Mouse (Mus musculus) thymus, postnatal 4 days (tissue): Measurements from ENCODE around the gene Ptpra.

ENCODE experiments used
- DNase-seq: peaks from one replicate; pipeline ENCODE4 v3.0.0; 2021

The Ptpra gene

DNA sequence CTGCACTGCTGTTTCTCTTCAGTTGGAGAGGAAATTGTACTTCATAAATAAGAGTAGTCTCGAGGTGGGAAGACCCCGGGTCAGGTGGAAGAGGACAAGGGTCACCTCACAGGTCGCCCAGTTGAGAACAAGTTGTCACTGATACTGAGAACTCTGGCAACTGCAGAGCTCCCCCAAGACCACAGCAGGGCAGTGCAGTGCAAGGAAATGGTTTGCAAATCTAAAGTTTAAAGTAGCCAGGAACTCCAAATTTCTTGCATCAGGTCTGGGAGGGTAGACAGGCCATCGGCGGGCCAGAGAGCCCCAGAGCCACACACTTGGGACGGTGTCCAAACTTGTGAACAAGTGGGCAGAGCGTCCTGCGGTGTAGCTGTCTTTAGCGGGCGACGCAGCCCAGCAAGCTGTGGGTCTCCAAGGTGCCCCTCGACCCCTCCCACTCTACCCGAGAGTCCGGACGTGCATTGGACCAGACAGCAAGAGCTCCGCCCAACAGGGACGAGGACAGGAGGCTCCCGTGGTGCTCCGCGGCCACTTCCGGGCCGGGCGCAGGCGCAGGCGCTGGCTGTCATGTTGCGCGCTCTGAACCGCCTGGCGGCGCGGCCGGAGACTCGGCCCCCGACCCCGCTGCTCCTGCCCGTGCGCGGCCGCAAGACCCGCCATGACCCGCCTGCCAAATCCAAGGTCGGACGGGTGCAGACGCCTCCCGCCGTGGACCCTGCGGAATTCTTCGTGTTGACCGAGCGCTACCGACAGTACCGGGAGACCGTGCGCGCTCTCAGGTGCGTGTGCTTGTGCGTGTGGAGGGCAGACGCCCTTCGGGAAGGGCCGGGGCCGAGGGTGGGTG lies 113.4 kb downstream of the Ptpra start, which contains the start of gene Mrps26:
TSS of gene Mrps26 (plus strand) at position 531 of the 844 bp plus-strand sequence.
- peak; percentile 91 for DNase-seq

DNA sequence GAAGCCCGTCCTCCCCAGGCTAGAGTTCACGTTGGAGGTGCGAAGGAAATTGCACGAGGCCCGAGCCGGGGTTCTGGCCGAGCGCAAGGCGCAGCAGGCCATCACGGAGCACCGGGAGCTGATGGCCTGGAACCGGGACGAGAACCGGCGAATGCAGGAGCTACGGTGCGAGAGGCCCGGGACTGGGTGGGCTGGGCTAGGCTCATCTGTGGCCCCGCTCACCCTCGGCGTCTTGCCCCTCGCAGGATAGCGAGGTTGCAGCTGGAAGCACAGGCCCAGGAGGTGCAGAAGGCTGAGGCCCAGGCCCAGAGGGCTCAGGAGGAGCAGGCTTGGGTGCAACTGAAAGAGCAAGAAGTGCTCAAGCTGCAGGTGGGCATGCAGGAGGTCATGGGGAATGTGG lies 114.0 kb downstream of the Ptpra start:
- no peak for DNase-seq

DNA sequence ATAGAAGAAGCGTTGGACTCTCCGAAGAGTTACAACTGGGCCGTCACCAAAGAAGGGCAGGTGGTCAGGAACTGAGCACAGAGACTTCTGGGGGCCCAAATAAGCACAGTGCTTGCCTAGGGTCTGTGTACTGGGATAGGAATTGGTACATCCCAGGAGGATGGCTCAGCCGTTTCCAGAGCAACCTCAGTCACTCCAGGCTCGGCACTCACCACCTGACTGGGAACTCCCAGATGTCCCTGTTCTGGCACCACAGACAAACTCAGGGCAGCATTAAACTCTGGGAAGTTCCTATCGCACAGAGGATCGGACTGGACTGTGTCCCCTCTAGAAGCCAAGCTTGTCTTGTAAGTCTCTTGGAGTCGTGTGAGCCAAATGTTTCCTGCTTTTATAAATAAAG lies 114.9 kb downstream of the Ptpra start:
- DNase-seq, result no peak

DNA sequence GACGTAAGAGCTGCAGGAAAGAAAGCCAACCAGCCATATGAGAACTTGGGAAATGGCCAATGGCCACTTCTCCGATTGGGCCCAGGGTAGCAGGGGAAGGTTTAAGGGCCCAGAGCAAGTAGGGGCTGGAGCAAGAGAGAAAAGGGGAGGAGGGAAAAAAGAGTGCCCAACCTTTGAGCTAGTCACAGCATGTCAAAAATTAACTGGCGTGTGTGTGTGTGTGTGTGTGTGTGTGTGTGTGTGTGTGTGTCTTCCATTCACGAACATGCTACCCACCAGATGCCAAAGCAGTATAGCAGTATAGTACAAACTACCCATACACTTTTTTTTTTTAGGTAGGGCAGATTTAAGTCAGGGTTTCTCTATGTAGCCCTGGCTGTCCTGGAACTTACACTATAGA lies 118.8 kb downstream of the Ptpra start:
- no peak for DNase-seq

DNA sequence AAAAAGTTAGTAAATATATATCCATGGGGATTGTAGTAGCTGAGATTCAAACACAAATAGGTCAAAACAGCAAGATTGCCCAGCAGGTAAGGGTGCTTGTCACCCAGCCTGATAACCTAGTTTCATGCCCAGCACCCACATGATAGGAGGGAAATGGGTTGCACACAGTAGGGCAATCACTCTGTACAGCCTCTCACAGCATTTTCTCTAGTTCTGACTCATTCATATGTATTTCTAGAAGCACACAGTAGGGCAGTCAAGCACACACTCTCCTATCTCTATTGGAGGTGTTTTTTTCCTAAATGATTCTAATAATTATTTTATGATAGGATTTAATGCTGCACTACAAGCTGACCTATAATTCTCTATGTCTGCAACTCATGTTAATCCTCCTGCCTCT lies 119.8 kb downstream of the Ptpra start:
- DNase-seq, result no peak

DNA sequence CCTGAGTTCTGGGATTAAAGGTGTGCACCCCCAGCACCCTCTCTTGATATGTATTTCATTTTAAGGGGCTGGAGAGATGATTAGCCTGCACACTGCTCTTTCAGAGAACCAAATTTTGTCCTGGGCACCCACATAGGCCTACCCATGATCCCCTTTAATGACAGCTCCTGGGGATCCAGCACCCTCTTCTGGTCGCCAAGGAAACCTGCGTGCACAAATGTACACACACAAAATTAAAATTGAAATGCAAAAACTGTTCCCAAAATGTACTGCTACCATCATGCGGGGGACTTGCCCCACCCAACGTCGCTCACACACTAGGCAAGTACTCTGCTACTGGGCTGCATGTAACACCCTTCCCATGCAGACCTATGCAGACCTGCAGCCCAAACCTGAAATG lies 124.9 kb downstream of the Ptpra start:
- DNase-seq, result peak; percentile 30

DNA sequence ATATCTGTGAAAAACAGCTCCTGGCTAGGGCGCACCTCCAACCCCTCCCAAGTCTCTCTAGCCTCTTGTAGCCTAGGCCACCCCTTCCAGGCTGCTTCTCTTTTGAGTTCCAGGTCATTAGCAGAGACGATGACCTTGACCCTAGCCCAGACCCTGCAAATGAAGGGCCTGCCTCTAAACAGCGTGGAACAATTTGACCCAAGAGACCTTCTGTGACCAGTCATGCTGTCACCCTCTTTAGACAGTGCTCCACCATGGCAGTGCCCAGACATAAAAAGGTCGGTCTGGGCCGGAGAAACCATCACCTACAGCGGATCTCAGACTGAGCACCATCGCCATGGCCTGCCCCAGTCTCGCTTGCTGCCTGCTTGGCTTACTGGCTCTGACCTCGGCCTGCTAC lies 125.8 kb downstream of the Ptpra start, which contains the start of gene Oxt:
TSS of gene Oxt (plus strand) at position 301 of the 400 bp plus-strand sequence.
- no peak for DNase-seq

DNA sequence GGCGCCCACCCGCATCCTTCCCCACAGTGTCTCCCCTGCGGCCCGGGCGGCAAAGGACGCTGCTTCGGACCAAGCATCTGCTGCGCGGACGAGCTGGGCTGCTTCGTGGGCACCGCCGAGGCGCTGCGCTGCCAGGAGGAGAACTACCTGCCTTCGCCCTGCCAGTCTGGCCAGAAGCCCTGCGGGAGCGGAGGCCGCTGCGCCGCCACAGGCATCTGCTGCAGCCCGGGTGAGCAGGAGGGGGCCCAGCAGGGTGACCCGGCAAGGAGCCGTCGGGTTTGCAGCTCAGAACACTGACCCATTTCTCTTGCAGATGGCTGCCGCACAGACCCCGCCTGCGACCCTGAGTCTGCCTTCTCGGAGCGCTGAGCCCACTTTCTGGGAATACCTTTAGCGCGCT lies 126.5 kb downstream of the Ptpra start:
- DNase-seq, result peak; percentile 30

DNA sequence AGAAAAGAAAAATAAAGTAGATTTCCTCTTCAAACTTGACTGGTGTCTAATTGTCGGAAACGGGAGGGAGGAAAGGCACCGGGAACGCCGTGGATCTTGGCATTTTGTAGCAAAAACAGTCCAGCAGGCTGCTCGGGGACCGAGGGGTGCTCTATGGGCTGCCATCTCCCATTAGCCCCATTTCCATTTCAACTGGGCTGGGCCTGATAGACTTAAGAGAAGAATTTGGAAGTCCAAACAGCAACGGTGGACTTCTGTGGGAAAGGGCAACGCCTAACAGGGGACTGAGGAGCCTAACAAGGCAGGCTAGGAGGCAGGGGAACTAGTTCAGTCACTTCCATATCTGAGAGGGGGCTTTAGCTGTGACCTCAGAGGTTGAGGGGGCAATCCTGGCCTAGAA lies 126.9 kb downstream of the Ptpra start:
- DNase-seq, result no peak

DNA sequence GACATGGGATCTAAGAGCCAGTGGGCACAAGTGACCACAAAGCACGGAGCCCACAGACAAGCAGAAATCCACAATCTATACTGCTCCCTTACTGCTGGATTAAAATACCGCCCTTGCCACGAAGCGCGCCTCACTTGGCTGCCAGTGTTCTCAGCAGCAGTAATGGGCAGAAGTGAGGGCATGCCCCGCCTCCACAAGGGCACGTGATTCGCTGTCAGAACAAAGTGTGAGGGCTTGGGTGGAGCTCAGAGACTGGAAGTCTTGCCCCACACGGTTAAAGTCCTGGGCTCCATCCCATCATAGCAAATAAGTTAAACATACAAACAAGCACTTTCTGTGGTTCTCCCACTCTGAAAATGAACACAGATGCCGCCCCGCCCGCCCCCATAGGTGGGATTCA lies 127.6 kb downstream of the Ptpra start:
- peak; percentile 68 for DNase-seq

DNA sequence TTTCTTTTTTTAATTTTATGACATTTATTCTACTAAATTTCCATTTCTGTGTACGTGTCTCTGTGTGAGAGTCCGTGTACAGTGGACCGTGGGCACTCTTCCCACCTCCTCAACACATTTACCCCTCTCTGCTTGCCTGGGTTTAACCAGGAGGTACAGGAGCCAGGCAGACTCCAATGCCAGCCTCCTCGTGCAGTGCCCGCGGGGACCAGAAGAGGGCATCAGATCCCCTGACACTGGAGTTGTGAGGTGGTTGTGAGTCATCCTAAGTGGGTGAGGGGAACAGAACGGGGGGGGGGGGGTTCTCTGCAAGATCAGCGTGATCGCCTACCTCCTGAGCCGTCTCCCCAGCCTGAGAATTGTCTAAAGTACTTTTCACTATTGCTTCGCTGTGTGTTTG lies 128.1 kb downstream of the Ptpra start:
- peak; percentile 83 for DNase-seq

DNA sequence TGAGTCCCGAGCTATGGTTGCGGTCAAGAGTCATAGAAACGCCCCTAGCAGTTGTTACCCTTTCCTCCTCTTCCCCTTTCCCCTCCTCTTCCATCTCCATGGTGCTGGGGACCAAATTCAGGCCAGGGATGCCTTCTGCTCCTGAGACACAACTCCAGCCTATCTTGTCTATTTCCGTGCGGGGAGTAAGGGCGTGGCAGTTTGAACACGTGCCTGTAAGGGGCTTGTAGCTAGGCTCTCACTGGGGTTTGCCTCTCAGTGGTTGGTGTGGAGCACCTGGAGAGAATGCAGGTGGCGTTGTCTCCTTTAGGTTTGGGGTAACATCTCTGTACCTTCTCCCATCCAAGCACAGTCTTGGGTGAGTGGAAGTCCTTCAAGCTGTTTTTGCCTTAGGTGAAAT lies 129.7 kb downstream of the Ptpra start:
- no peak for DNase-seq

DNA sequence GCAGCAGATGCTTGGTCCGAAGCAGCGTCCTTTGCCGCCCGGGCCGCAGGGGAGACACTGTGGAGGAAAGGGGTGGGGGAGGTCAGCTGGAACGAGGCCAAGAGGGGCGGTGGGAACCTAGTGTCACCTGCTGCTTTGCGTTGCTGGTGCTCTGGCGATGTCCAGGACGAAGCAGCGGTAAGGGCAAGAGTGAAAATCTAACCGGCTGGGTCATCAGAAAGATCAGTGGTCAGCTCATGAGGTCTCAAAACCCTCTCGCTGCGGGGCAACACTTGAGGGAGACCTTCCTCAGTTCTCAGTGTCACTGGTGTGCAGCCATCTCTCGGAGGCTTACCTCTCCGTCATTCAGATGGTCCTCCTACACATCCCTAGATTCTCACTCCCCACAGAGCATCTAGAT lies 131.1 kb downstream of the Ptpra start:
- no peak for DNase-seq

DNA sequence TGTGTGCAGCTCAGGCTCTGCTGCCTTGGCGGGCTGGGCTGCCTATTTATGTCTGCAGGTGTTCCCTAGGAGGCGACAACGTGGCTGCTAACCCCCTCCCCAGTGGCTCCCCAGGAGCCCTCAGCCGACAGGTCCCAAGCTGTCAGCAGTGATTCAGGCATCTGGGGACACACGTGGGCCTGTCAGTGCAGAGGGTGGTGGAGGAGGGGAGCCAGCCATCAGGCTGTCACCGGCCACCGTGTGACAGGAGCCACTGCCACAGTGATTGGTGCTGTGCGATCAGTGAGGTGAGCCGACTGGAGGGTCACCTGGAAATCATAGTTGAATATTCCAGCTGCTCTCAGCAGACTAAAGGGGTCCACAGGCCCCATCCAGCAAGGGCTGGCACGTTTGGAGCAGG lies 132.5 kb downstream of the Ptpra start, which contains the start of gene Avp:
TSS of gene Avp (minus strand) at position 3 of the 400 bp plus-strand sequence.
- no peak for DNase-seq

DNA sequence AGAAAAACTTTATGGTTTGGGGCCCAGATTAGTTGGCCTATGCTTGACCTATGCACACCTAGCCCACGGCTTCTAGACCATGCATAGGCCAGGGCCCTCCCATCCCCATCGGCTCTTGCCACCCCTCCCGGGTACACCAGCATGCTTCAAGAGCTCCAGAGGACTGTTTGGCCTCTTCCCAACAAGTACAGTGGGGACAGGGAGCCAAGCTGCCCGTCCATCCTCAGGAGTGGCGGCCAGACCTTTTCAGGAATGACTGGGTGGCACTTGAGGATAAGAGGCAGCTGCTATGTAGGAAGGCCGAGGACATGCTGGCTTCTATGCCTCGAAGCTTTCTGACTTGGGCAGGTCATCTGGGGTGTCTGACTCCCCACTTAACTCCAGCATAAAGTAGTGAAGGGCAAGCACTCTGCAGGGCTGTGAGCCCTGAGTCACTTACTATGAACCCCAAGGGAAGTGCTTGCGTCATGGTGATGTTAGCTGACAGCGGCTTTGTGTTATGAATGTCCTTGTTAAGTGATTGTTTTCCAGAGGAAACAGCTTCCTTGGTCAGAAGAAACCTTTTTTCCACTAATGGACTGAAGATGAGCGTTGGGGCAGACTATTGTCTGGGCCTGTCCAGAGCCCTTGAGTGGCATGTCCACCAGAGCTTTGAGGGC lies 134.0 kb downstream of the Ptpra start:
- no peak for DNase-seq

DNA sequence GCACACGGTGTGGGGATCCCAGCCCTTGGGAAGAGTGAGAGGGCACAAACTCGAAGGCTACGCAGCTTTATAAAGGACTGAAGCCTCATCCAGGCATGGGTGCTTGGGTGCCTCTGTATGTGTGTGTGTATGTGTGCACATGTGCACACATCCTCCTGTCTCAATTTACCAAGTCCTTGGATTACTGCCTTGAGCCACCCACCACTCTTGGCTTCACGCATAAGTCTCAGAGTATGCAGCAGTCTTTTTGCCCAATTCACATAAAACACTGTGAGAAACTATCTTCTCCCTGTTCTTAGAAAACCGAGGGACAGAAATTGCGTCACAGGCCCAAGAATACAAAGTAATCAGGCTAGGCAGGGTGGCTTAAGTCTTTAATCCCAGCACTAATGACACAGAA lies 135.9 kb downstream of the Ptpra start:
- no peak for DNase-seq

DNA sequence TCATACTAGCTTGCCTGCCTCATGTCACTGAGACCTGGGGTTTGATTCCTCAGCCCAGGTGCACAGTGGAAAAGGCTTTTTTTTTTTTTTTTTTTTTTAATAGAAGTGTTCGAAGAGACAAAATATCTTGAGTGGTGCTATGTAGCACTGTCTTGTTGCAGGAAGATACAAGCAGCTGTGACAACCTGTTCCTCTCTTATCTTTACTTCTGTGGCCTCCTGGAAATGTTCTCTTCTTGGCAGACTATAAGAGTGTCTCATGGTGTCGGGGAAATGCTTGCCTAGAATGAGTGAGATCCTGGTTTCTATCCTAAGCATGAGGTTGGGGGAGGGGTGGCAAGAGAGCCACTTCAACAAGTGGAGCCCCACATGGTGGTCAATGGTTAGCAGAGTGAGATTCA lies 138.3 kb downstream of the Ptpra start:
- DNase-seq, result no peak

DNA sequence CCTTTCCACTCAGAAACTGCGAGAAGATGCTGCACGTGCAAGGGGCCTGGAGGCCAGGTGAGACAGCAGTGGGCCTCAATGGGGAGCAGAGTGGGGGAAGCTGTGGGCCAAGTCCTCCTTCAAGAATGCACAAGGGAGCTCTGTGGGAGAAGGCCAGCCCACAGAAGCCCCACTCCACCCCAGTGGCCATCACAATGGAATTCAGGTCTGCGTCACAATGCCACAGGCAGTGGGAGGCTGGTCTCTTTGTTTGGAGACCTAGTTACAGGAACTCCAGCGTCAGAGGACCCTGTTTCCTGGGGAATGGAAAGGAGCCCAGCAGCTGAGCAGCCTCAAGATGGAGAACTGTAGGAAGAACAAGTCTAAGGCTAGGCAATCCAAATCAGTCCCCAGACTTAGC lies 139.1 kb downstream of the Ptpra start:
- no peak for DNase-seq

DNA sequence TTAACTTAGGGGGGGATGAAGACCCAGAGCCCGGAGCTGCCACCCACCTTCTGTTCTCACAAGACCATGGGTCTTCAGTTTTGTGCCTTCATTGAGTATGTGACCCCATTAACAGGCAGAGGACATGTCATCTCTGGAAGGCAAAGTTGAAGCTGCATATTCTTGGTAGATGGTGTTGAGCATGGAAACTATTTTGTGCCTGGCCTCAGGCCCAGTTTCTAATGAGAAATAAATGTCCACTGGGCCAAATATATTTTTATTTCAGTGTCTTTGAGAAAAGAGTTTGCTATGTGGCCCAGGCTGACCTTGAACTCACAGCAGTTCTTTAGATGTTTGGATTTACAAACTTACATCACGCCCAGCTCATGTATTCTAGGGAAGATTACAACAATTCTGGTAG lies 139.7 kb downstream of the Ptpra start:
- DNase-seq, result no peak

DNA sequence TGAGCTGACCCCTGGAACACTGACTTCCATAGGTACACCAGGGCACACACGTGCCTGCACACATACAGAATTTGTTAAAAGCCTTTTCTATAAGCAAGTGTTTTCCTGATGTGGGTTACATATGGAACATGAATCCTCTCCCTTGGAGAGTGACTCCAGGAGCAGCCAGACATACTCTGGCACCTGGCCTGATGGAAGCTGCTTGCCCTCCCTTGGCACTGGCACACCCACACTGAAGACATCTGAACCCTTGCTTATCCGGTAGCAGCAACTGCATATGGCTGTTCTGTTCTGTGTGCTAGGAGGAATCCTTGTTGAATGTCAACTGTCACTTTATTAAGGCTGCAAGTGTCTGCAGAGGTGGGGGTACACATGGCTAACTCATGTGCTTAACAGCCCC lies 140.9 kb downstream of the Ptpra start:
- DNase-seq, result no peak

DNA sequence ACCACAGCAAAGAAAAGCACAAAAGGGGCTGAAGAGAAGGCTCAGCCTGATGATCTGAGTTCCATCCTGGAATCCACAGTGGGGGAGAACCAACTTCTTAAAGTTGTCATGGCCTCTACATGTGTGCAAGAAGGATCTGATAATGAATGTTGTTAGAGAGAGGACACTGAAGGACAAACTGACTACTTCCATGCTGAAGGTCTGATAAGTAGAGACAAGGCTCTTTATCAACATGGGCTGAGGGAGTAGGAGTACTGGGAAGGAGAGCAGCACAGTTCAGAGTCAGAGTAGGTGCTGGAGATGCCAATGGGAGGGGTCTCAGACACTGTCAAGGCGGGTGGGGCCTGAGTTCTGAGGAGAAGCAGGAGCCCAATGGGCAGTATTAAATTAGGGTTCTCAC lies 145.5 kb downstream of the Ptpra start:
- no peak for DNase-seq

DNA sequence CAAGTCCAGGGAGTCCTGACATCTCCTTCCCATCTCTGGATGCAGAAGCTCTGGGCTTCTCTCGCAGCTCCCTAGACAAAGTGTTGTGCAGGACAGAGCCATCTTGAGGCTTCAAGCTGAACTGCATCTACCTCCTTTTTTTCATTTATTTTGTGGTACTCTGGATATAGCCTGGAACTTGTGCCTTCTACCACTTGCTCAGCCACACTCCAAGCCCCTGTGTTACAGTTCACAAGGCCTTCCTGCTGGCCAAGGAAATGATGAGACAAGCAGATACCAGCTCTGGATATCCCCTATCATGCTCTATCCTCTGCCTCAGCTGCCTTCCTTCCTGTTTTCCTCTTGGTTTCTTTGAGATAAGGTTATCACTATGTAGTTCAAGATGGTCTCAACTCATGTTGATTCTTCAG lies 147.5 kb downstream of the Ptpra start:
- DNase-seq, result no peak

DNA sequence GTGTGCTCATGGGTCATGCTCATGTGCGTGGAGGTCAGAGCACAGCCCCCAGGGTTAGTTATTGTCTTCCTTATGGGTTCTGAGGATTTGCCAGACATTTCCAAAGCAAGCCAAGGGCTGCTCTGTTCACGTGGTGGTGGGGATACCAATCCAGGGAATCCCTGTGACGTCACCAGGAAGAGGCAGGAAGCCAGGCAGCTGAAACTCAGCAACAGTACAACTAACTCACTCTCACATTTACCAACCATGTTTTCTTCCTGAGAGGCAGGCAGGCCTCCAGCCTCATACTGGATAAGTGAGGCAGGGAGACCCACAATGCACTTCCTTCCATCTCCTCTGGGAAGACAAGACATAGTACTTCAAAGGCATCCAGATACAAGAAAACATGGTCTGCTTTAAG lies 148.3 kb downstream of the Ptpra start:
- DNase-seq, result no peak

DNA sequence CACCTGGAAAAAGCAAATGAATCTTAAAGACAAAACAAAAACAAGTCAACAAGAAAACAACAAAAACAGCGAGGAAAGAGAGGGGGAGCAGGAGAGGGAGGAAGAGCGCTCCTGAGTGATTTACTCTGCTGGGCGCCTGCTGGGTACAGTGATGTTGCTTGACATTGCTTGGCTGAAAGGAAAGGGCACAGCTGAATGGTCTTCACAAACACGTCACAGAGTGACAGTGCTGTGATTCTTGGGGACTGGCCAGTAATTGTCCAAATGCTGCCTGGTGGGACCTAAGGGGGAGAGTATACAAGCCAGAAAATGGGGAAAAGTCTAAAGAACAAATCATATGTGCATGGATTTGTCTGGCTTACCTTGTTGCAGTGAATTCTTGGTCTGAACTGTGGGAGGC lies 152.1 kb downstream of the Ptpra start:
- DNase-seq, result no peak
